Mouse (Mus musculus) heart, postnatal 10 days (tissue): ENCODE results near the gene Zfpm1. TPM values are rescaled to one million over a fixed set of nuclear protein-coding genes. Genes with fewer than 3 reads are reported as not detected.

ENCODE experiments used
- DNase-seq, 2 experiments: peaks; one replicate each; pipeline ENCODE4 v3.0.0; 2021
- intact Hi-C: fragments of 180-260 bp; cut with DNase I; formaldehyde crosslinking; loops from one replicate; pipeline ENCODE4 v1.15.1; 2025
- total RNA-seq, 2 experiments: library from RNA; stranded (reverse); gene quantifications; 2 replicates each; pipeline ENCODE4 v1.2.3; 2021

The Zfpm1 gene
- total RNA-seq, 2 experiments from 2014 or later: 35.3 to 38.0 TPM

- intact Hi-C loops: loop anchor here (2.0 kb wide), 1 partner anchor 24 kb away; no protein-coding TSS in a partner anchor
- DNase-seq: no peak
Observed at GRCm38 (mm10) chr8:122368494-122368893, 86.6 kb downstream of the Zfpm1 start.

- DNase-seq: peak; percentile 80 to 88
- intact Hi-C loops: loop anchor here (1.0 to 2.0 kb wide), 2 partner anchors 25 to 96 kb away; no protein-coding TSS in a partner anchor
Observed at GRCm38 (mm10) chr8:122369665-122370064, 87.7 kb downstream of the Zfpm1 start.

GRCm38 (mm10) chr8:122371706-122372105, 89.8 kb downstream of the Zfpm1 start:
- intact Hi-C loops: no loop called here
- no peak for DNase-seq

- intact Hi-C loops: loop anchor here (5.0 kb wide), 1 partner anchor 102 kb away; the partner anchor contains the start of genes Ctu2 and Rnf166
- DNase-seq: no peak
Observed at GRCm38 (mm10) chr8:122375320-122375719, 93.4 kb downstream of the Zfpm1 start.

GRCm38 (mm10) chr8:122375751-122376364, 93.9 kb downstream of the Zfpm1 start:
- no peak for DNase-seq
- intact Hi-C loops: loop anchor here (5.0 kb wide), 1 partner anchor 101 kb away; the partner anchor contains the start of genes Ctu2 and Rnf166

GRCm38 (mm10) chr8:122376365-122377231, 94.7 kb downstream of the Zfpm1 start, which contains the start of gene Zc3h18:
Gene Zc3h18, plus strand, starts transcription at chr8:122376609.
- DNase-seq: peak; percentile 99
- intact Hi-C loops: loop anchor here (5.0 kb wide), 1 partner anchor 101 kb away; the partner anchor contains the start of genes Ctu2 and Rnf166

- intact Hi-C loops: no loop called here
- DNase-seq: no peak
Observed at GRCm38 (mm10) chr8:122383039-122383438, 101.1 kb downstream of the Zfpm1 start.

Other genes starting within 250 kb of the Zfpm1 start
- gene Trhr2, start 78.6 kb downstream of the Zfpm1 start, total RNA-seq: not detected
- 10 to 100 TPM; 25.5 to 27.5 TPM for gene Zc3h18, start 94.5 kb downstream of the Zfpm1 start, total RNA-seq
- not detected for gene Il17c, start 139.9 kb downstream of the Zfpm1 start, total RNA-seq
- gene Cyba, start 150.8 kb downstream of the Zfpm1 start, total RNA-seq: 10 to 100 TPM; 61.8 to 63.9 TPM
- 1 to 10 TPM; 5.4 to 5.7 TPM for gene Mvd, start 161.3 kb downstream of the Zfpm1 start, total RNA-seq
- under 1 TPM; 0.52 to 0.53 TPM for gene Snai3, start 178.6 kb downstream of the Zfpm1 start, total RNA-seq
- gene Rnf166, start 193.9 kb downstream of the Zfpm1 start, total RNA-seq: 10 to 100 TPM; 28.2 to 32.0 TPM
- 10 to 100 TPM in 1 of 2 experiments, 1 to 10 TPM in 1; 9.6 to 14.1 TPM for gene Ctu2, start 194.0 kb downstream of the Zfpm1 start, total RNA-seq